Mouse (Mus musculus): ENCODE measurements around the gene Prkag1. TPM values are rescaled to one million over a fixed set of nuclear protein-coding genes. Genes with fewer than 3 reads are reported as not detected.
A peak's percentile ranks its signal among the peaks of the same experiment; 100 is the strongest.

The Prkag1 gene
- polyA plus RNA-seq, 1 experiment from 2014 or later, result 89.4 TPM

GRCm38 (mm10) chr15:98793141-98793698 is 38.1 kb downstream of the Prkag1 start:
- ATAC-seq (replicated peaks; ENCODE audit: low FRiP score) (no peak), DNase-seq (ENCODE audit: low spot score) (no peak)
- Histone ChIP-seq H3K4me2 (ENCODE audit: low read depth, low read length, severe bottlenecking) (no peak overlapping the region), H3K36me3 (ENCODE audit: control insufficient read depth, insufficient read depth, low read length) (no peaks in the 10 kb centered on the region), H3K4me1 (replicated peaks; ENCODE audit: control insufficient read depth, insufficient read depth, low read length) (peaks cover 23% of the 10 kb centered on the region), H3K27me3 (ENCODE audit: control insufficient read depth, insufficient read depth, low read length) (peaks cover 93% of the 10 kb centered on the region), H3K4me3 (ENCODE audit: low read depth, low read length) (no peak overlapping the region), H3K9me3 (ENCODE audit: control insufficient read depth, low read length) (no peaks in the 10 kb centered on the region), H3K9ac (ENCODE audit: low read length) (no peak overlapping the region), H3K27ac (ENCODE audit: low read depth, low read length) (no peak overlapping the region)
- 2% methylated on average over 13 of the region's 13 CpGs for WGBS

DNA sequence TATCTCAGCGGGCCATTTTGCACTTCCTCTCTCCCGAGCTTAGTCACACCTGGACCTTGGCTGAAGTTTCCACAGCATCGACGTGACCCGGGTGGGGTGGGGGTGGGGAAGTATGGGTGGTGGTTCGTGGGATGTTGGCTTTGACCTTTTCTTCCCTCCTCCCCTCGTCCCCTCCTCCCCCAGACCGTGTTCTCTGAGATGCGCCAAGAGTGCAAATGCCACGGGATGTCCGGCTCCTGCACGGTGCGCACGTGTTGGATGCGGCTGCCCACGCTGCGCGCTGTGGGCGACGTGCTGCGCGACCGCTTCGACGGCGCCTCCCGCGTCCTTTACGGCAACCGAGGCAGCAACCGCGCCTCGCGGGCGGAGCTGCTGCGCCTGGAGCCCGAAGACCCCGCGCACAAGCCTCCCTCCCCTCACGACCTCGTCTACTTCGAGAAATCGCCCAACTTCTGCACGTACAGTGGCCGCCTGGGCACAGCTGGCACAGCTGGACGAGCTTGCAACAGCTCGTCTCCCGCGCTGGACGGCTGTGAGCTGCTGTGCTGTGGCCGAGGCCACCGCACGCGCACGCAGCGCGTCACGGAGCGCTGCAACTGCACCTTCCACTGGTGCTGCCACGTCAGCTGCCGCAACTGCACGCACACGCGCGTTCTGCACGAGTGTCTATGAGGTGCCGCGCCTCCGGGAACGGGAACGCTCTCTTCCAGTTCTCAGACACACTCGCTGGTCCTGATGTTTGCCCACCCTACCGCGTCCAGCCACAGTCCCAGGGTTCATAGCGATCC is 38.9 kb downstream of the Prkag1 start:
- WGBS, result 1% methylated on average over 75 of the region's 75 CpGs
- no peak overlapping the region for H3K9ac ChIP-seq (ENCODE audit: low read length)
- ATAC-seq (replicated peaks; ENCODE audit: low FRiP score) (no peak), DNase-seq (ENCODE audit: low spot score) (peak; percentile 50)
- H3K36me3 ChIP-seq (ENCODE audit: control insufficient read depth, insufficient read depth, low read length), result no peaks in the 10 kb centered on the region
- no peak overlapping the region for H3K27ac ChIP-seq (ENCODE audit: low read depth, low read length)
- H3K27me3 ChIP-seq (ENCODE audit: control insufficient read depth, insufficient read depth, low read length), result peaks cover 98% of the 10 kb centered on the region
- no peak overlapping the region for H3K4me2 ChIP-seq (ENCODE audit: low read depth, low read length, severe bottlenecking)
- peaks cover 16% of the 10 kb centered on the region for H3K4me1 ChIP-seq (replicated peaks; ENCODE audit: control insufficient read depth, insufficient read depth, low read length)
- H3K9me3 ChIP-seq (ENCODE audit: control insufficient read depth, low read length), result no peaks in the 10 kb centered on the region
- no peak overlapping the region for H3K4me3 ChIP-seq (ENCODE audit: low read depth, low read length)

- peaks cover 11% of the 10 kb centered on the region for H3K4me1 ChIP-seq (replicated peaks; ENCODE audit: control insufficient read depth, insufficient read depth, low read length)
- DNase-seq (ENCODE audit: low spot score) (peak; percentile 56), ATAC-seq (replicated peaks; ENCODE audit: low FRiP score) (no peak)
- no peak overlapping the region for H3K9ac ChIP-seq (ENCODE audit: low read length)
- no peaks in the 10 kb centered on the region for H3K9me3 ChIP-seq (ENCODE audit: control insufficient read depth, low read length)
- no peaks in the 10 kb centered on the region for H3K36me3 ChIP-seq (ENCODE audit: control insufficient read depth, insufficient read depth, low read length)
- under 1% methylated on average over 23 of the region's 23 CpGs for WGBS
- H3K4me3 ChIP-seq (ENCODE audit: low read depth, low read length), result no peak overlapping the region
- peaks cover 98% of the 10 kb centered on the region for H3K27me3 ChIP-seq (ENCODE audit: control insufficient read depth, insufficient read depth, low read length)
- no peak overlapping the region for H3K4me2 ChIP-seq (ENCODE audit: low read depth, low read length, severe bottlenecking)
- H3K27ac ChIP-seq (ENCODE audit: low read depth, low read length), result no peak overlapping the region
These were observed 39.5 kb downstream of the Prkag1 start for GRCm38 (mm10) chr15:98791771-98792170.

- ATAC-seq (replicated peaks; ENCODE audit: low FRiP score), result no peak
- H3K27ac ChIP-seq (ENCODE audit: low read depth, low read length), result no peak overlapping the region
- no peak overlapping the region for H3K4me2 ChIP-seq (ENCODE audit: low read depth, low read length, severe bottlenecking)
- peaks cover 6% of the 10 kb centered on the region; the same call in 1 of the 2 replicates for H3K4me1 ChIP-seq (replicated peaks; ENCODE audit: control insufficient read depth, insufficient read depth, low read length)
- H3K9ac ChIP-seq (ENCODE audit: low read length), result no peak overlapping the region
- H3K27me3 ChIP-seq (ENCODE audit: control insufficient read depth, insufficient read depth, low read length), result peaks cover 94% of the 10 kb centered on the region
- peak; percentile 51 for DNase-seq (ENCODE audit: low spot score)
- H3K4me3 ChIP-seq (ENCODE audit: low read depth, low read length), result no peak overlapping the region
- H3K36me3 ChIP-seq (ENCODE audit: control insufficient read depth, insufficient read depth, low read length), result no peaks in the 10 kb centered on the region
- 2% methylated on average over 12 of the region's 12 CpGs for whole genome bisulfite sequencing
- H3K9me3 ChIP-seq (ENCODE audit: control insufficient read depth, low read length), result no peaks in the 10 kb centered on the region
These were observed 40.1 kb downstream of the Prkag1 start for GRCm38 (mm10) chr15:98791221-98791620.

GRCm38 (mm10) chr15:98790761-98791160 is 40.6 kb downstream of the Prkag1 start:
- WGBS, result under 1% methylated on average over 23 of the region's 23 CpGs
- DNase-seq (ENCODE audit: low spot score) (peak; percentile 57), ATAC-seq (replicated peaks; ENCODE audit: low FRiP score) (no peak)
- Histone ChIP-seq H3K27me3 (ENCODE audit: control insufficient read depth, insufficient read depth, low read length) (peaks cover 90% of the 10 kb centered on the region), H3K4me1 (replicated peaks; ENCODE audit: control insufficient read depth, insufficient read depth, low read length) (peaks cover 6% of the 10 kb centered on the region; the same call in 1 of the 2 replicates), H3K9ac (ENCODE audit: low read length) (no peak overlapping the region), H3K9me3 (ENCODE audit: control insufficient read depth, low read length) (no peaks in the 10 kb centered on the region), H3K36me3 (ENCODE audit: control insufficient read depth, insufficient read depth, low read length) (no peaks in the 10 kb centered on the region), H3K4me3 (ENCODE audit: low read depth, low read length) (no peak overlapping the region), H3K4me2 (ENCODE audit: low read depth, low read length, severe bottlenecking) (no peak overlapping the region), H3K27ac (ENCODE audit: low read depth, low read length) (no peak overlapping the region)

GRCm38 (mm10) chr15:98789661-98790535 is 41.4 kb downstream of the Prkag1 start, which contains the start of gene Wnt1:
Wnt1 (plus strand) TSS chr15:98789857.
- 1% methylated on average over 50 of the region's 51 CpGs for WGBS
- no peaks in the 10 kb centered on the region for H3K9me3 ChIP-seq (ENCODE audit: control insufficient read depth, low read length)
- H3K36me3 ChIP-seq (ENCODE audit: control insufficient read depth, insufficient read depth, low read length), result no peaks in the 10 kb centered on the region
- peak; percentile 77 for DNase-seq (ENCODE audit: low spot score)
- peak; percentile 33; the same call in 1 of the 2 replicates for ATAC-seq (replicated peaks; ENCODE audit: low FRiP score)
- H3K4me1 ChIP-seq (replicated peaks; ENCODE audit: control insufficient read depth, insufficient read depth, low read length), result peaks cover 6% of the 10 kb centered on the region; the same call in 1 of the 2 replicates
- no peak within 1 kb of the TSS for H3K4me3 ChIP-seq (ENCODE audit: low read depth, low read length)
- H3K4me2 ChIP-seq (ENCODE audit: low read depth, low read length, severe bottlenecking), result 0 out of 2 replicates have a peak within 1 kb of the TSS, but pooled peaks have one; percentile 24
- no peak within 1 kb of the TSS for H3K27ac ChIP-seq (ENCODE audit: low read depth, low read length)
- H3K27me3 ChIP-seq (ENCODE audit: control insufficient read depth, insufficient read depth, low read length), result peaks cover 85% of the 10 kb centered on the region
- no peak within 1 kb of the TSS for H3K9ac ChIP-seq (ENCODE audit: low read length)

GRCm38 (mm10) chr15:98788972-98789660 is 42.2 kb downstream of the Prkag1 start:
- 12% methylated on average over 24 of the region's 24 CpGs for WGBS
- ATAC-seq (replicated peaks; ENCODE audit: low FRiP score) (no peak), DNase-seq (ENCODE audit: low spot score) (no peak)
- Histone ChIP-seq H3K4me1 (replicated peaks; ENCODE audit: control insufficient read depth, insufficient read depth, low read length) (peaks cover 6% of the 10 kb centered on the region; the same call in 1 of the 2 replicates), H3K9ac (ENCODE audit: low read length) (no peak overlapping the region), H3K27ac (ENCODE audit: low read depth, low read length) (no peak overlapping the region), H3K4me2 (ENCODE audit: low read depth, low read length, severe bottlenecking) (0 out of 2 replicates have a peak overlapping the region, but pooled peaks have one; percentile 24), H3K27me3 (ENCODE audit: control insufficient read depth, insufficient read depth, low read length) (peaks cover 81% of the 10 kb centered on the region), H3K9me3 (ENCODE audit: control insufficient read depth, low read length) (no peaks in the 10 kb centered on the region), H3K36me3 (ENCODE audit: control insufficient read depth, insufficient read depth, low read length) (no peaks in the 10 kb centered on the region), H3K4me3 (ENCODE audit: low read depth, low read length) (no peak overlapping the region)

DNA sequence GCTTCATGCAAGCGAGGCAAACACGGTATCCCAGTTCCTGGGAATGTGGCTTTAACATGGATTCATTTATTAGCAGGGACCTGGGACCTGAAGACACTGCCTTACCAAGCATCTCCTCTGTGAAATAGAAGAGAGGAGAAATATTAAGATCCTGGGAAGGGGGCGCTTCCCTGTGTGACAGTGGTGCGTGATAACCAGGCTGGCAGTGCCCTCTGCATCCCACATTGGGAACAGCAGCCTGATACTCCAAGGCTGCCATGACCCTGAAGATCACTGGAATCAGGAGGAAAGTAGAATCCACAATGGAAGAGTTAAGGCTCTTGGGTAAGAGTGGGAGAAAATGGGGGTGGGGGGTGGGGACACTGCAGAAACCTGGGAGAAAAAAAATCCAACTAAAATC is 43.4 kb downstream of the Prkag1 start:
- no peak overlapping the region for H3K9ac ChIP-seq (ENCODE audit: low read length)
- peaks cover 6% of the 10 kb centered on the region; the same call in 1 of the 2 replicates for H3K4me1 ChIP-seq (replicated peaks; ENCODE audit: control insufficient read depth, insufficient read depth, low read length)
- DNase-seq (ENCODE audit: low spot score) (peak; percentile 53), ATAC-seq (replicated peaks; ENCODE audit: low FRiP score) (no peak)
- H3K9me3 ChIP-seq (ENCODE audit: control insufficient read depth, low read length), result no peaks in the 10 kb centered on the region
- H3K27me3 ChIP-seq (ENCODE audit: control insufficient read depth, insufficient read depth, low read length), result peaks cover 72% of the 10 kb centered on the region
- no peak overlapping the region for H3K27ac ChIP-seq (ENCODE audit: low read depth, low read length)
- H3K36me3 ChIP-seq (ENCODE audit: control insufficient read depth, insufficient read depth, low read length), result no peaks in the 10 kb centered on the region
- WGBS, result 44% methylated on average over 4 of the region's 4 CpGs
- H3K4me2 ChIP-seq (ENCODE audit: low read depth, low read length, severe bottlenecking), result no peak overlapping the region
- H3K4me3 ChIP-seq (ENCODE audit: low read depth, low read length), result no peak overlapping the region
